Mouse (Mus musculus): ENCODE measurements around the gene Vps72. TPM values are rescaled to one million over a fixed set of nuclear protein-coding genes. Genes with fewer than 3 reads are reported as not detected.
"Not testable (repeated sequence)": the region's sequence is repeated elsewhere in the genome, so short reads cannot be mapped to it uniquely, and the experiment has no call there.

Gene Vps72
- total and polyA plus RNA-seq, 2 experiments from 2014 or later, result 92.8 to 164 TPM

- Histone ChIP-seq H3K27me3 (ENCODE audit: insufficient read depth, low read length) (no peaks in the 10 kb centered on the region), H3K4me2 (ENCODE audit: low read depth) (no peak overlapping the region), H3K4me1 (ENCODE audit: insufficient read depth) (0 out of 2 replicates have a peak, but pooled peaks cover under 1% of the 10 kb centered on the region), H3K9ac (no peak overlapping the region), H3K27ac (ENCODE audit: low read depth, low read length) (no peak overlapping the region), H3K4me3 (ENCODE audit: low read depth, low read length) (no peak overlapping the region), H3K36me3 (ENCODE audit: insufficient read depth) (peaks cover 61% of the 10 kb centered on the region), H3K9me3 (ENCODE audit: low read length) (no peaks in the 10 kb centered on the region)
- TF ChIP-seq CTCF (IDR thresholded peaks at IDR 0.05; ENCODE audit: low read depth), result no peak
- ATAC-seq (no peak), DNase-seq (no peak)
- WGBS, result 94% methylated on average over 2 of the region's 2 CpGs
These were observed 6.9 kb downstream of the Vps72 start for GRCm38 (mm10) chr3:95117751-95118150.

- WGBS, result 88% methylated on average over 6 of the region's 6 CpGs
- TF ChIP-seq CTCF (IDR thresholded peaks at IDR 0.05; ENCODE audit: low read depth), result no peak
- no peak for DNase-seq
These were observed 10.8 kb downstream of the Vps72 start for GRCm38 (mm10) chr3:95121580-95121979.

GRCm38 (mm10) chr3:95124246-95124645 lies 13.4 kb downstream of the Vps72 start, which contains the start of gene Tmod4:
TSS of gene Tmod4 (plus strand) at chr3:95124476.
- H3K4me1 ChIP-seq (ENCODE audit: insufficient read depth), result no peaks in the 10 kb centered on the region
- peaks cover 35% of the 10 kb centered on the region for H3K36me3 ChIP-seq (ENCODE audit: insufficient read depth)
- no peak for DNase-seq
- H3K27ac ChIP-seq (ENCODE audit: low read depth, low read length), result no peak within 1 kb of the TSS
- no peaks in the 10 kb centered on the region for H3K27me3 ChIP-seq (ENCODE audit: insufficient read depth, low read length)
- peak; percentile 60 for TF ChIP-seq CTCF (IDR thresholded peaks at IDR 0.05; ENCODE audit: low read depth)
- 64% methylated on average over 6 of the region's 6 CpGs for WGBS
- no peaks in the 10 kb centered on the region for H3K9me3 ChIP-seq (ENCODE audit: low read length)
- H3K4me3 ChIP-seq (ENCODE audit: low read depth, low read length), result no peak within 1 kb of the TSS
- H3K9ac ChIP-seq, result no peak within 1 kb of the TSS
- no peak within 1 kb of the TSS for H3K4me2 ChIP-seq (ENCODE audit: low read depth)
- peak; percentile 66 for ATAC-seq

More at GRCm38 (mm10) chr3:95121580-95121979, 10.8 kb downstream of the Vps72 start:
- Histone ChIP-seq H3K4me1 (ENCODE audit: insufficient read depth) (no peaks in the 10 kb centered on the region), H3K9me3 (ENCODE audit: low read length) (no peaks in the 10 kb centered on the region), H3K4me3 (ENCODE audit: low read depth, low read length) (no peak overlapping the region), H3K27ac (ENCODE audit: low read depth, low read length) (no peak overlapping the region), H3K36me3 (ENCODE audit: insufficient read depth) (peaks cover 56% of the 10 kb centered on the region), H3K4me2 (ENCODE audit: low read depth) (no peak overlapping the region), H3K27me3 (ENCODE audit: insufficient read depth, low read length) (no peaks in the 10 kb centered on the region), H3K9ac (no peak overlapping the region)
- ATAC-seq, result no peak

GRCm38 (mm10) chr3:95124972-95125371 lies 14.2 kb downstream of the Vps72 start:
- H3K9ac ChIP-seq, result no peak overlapping the region
- H3K9me3 ChIP-seq (ENCODE audit: low read length), result no peaks in the 10 kb centered on the region
- H3K27me3 ChIP-seq (ENCODE audit: insufficient read depth, low read length), result no peaks in the 10 kb centered on the region
- H3K4me1 ChIP-seq (ENCODE audit: insufficient read depth), result no peaks in the 10 kb centered on the region
- peaks cover 35% of the 10 kb centered on the region for H3K36me3 ChIP-seq (ENCODE audit: insufficient read depth)
- WGBS, result 2% methylated on average over 5 of the region's 5 CpGs
- no peak for TF ChIP-seq CTCF (IDR thresholded peaks at IDR 0.05; ENCODE audit: low read depth)
- H3K27ac ChIP-seq (ENCODE audit: low read depth, low read length), result no peak overlapping the region
- no peak overlapping the region for H3K4me3 ChIP-seq (ENCODE audit: low read depth, low read length)
- no peak overlapping the region for H3K4me2 ChIP-seq (ENCODE audit: low read depth)
- DNase-seq (peak; percentile 66), ATAC-seq (peak; percentile 73)

- WGBS, result 52% methylated on average over 6 of the region's 6 CpGs
These were observed 18.4 kb downstream of the Vps72 start for GRCm38 (mm10) chr3:95129226-95129651.

GRCm38 (mm10) chr3:95130081-95130480 lies 19.3 kb downstream of the Vps72 start:
- ATAC-seq, result no peak
- TF ChIP-seq CTCF (IDR thresholded peaks at IDR 0.05; ENCODE audit: low read depth), result no peak
- Histone ChIP-seq H3K36me3 (ENCODE audit: insufficient read depth) (peaks cover 15% of the 10 kb centered on the region), H3K4me3 (ENCODE audit: low read depth, low read length) (no peak overlapping the region), H3K27ac (ENCODE audit: low read depth, low read length) (no peak overlapping the region), H3K27me3 (ENCODE audit: insufficient read depth, low read length) (no peaks in the 10 kb centered on the region), H3K9ac (no peak overlapping the region), H3K4me1 (ENCODE audit: insufficient read depth) (peaks cover 2% of the 10 kb centered on the region), H3K9me3 (ENCODE audit: low read length) (no peaks in the 10 kb centered on the region), H3K4me2 (ENCODE audit: low read depth) (no peak overlapping the region)
- WGBS, result 91% methylated on average over 5 of the region's 5 CpGs
- DNase-seq, result no peak

More at GRCm38 (mm10) chr3:95129226-95129651, 18.4 kb downstream of the Vps72 start:
- DNase-seq, result no peak
- no peak overlapping the region for H3K27ac ChIP-seq (ENCODE audit: low read depth, low read length)
- H3K36me3 ChIP-seq (ENCODE audit: insufficient read depth), result peaks cover 15% of the 10 kb centered on the region
- H3K4me1 ChIP-seq (ENCODE audit: insufficient read depth), result no peaks in the 10 kb centered on the region; the same call in 1 of the 2 replicates
- H3K9ac ChIP-seq, result no peak overlapping the region
- no peak for TF ChIP-seq CTCF (IDR thresholded peaks at IDR 0.05; ENCODE audit: low read depth)
- no peak overlapping the region for H3K4me3 ChIP-seq (ENCODE audit: low read depth, low read length)
- H3K4me2 ChIP-seq (ENCODE audit: low read depth), result no peak overlapping the region
- no peaks in the 10 kb centered on the region for H3K9me3 ChIP-seq (ENCODE audit: low read length)
- no peaks in the 10 kb centered on the region for H3K27me3 ChIP-seq (ENCODE audit: insufficient read depth, low read length)
- ATAC-seq, result no peak

- H3K36me3 ChIP-seq (ENCODE audit: insufficient read depth), result peaks cover 15% of the 10 kb centered on the region
- not testable (repeated sequence) for H3K27ac ChIP-seq (ENCODE audit: low read depth, low read length); H3K9me3 ChIP-seq (ENCODE audit: low read length); H3K4me1 ChIP-seq (ENCODE audit: insufficient read depth); DNase-seq; H3K27me3 ChIP-seq (ENCODE audit: insufficient read depth, low read length); ATAC-seq; H3K4me3 ChIP-seq (ENCODE audit: low read depth, low read length); H3K4me2 ChIP-seq (ENCODE audit: low read depth); H3K9ac ChIP-seq
- peak; percentile 34 for TF ChIP-seq CTCF (IDR thresholded peaks at IDR 0.05; ENCODE audit: low read depth)
- WGBS, result 86% methylated on average over 2 of the region's 2 CpGs
These were observed 21.6 kb downstream of the Vps72 start for GRCm38 (mm10) chr3:95132389-95132788.
